Mouse (Mus musculus) lung, postnatal 0 days (tissue): Measurements from ENCODE around the gene Ippk. TPM values are rescaled to one million over a fixed set of nuclear protein-coding genes. Genes with fewer than 3 reads are reported as not detected.

Experiments used
- ATAC-seq: fragments of 200-750 bp; cut with Nextera tagmentation; 2 replicates; pipeline ENCODE4 v1.8.0; 2017; ENCODE audit warnings: moderate library complexity
- DNase-seq: peaks from one replicate; pipeline ENCODE4 v3.0.0-alpha.2; 2016; ENCODE audit warnings: low spot score
- H3K27ac ChIP-seq: fragments of 300-500 bp; sonication (generic); 2 replicates; pipeline ENCODE4 v1.5.1; 2014; ENCODE audit warnings: antibody characterized with exemption, mild to moderate bottlenecking, low read length, mixed read lengths
- H3K27me3 ChIP-seq: fragments of 300-500 bp; sonication (generic); replicated peaks from 2 replicates; pipeline ENCODE4 v1.6.1; 2014; ENCODE audit warnings: low read length, mixed read lengths; ENCODE audit not compliant: insufficient read depth
- H3K36me3 ChIP-seq: fragments of 300-500 bp; sonication (generic); 2 replicates; pipeline ENCODE4 v1.6.1; 2014; ENCODE audit warnings: low read length, mixed read lengths; ENCODE audit not compliant: insufficient read depth
- H3K4me1 ChIP-seq: fragments of 300-500 bp; sonication (generic); 2 replicates; pipeline ENCODE4 v1.6.1; 2014; ENCODE audit warnings: antibody characterized with exemption, low read depth, low read length, mixed read lengths; ENCODE audit not compliant: insufficient read depth
- H3K4me2 ChIP-seq: fragments of 300-500 bp; sonication (generic); replicated peaks from 2 replicates; pipeline ENCODE4 v1.6.1; 2014; ENCODE audit warnings: low read depth, mild to moderate bottlenecking, low read length, moderate library complexity, mixed read lengths
- H3K4me3 ChIP-seq: fragments of 300-500 bp; sonication (generic); 2 replicates; pipeline ENCODE4 v1.5.1; 2014; ENCODE audit warnings: low read depth, low read length
- H3K9ac ChIP-seq: fragments of 300-500 bp; sonication (generic); replicated peaks from 2 replicates; pipeline ENCODE4 v1.6.1; 2014; ENCODE audit warnings: low read depth, mild to moderate bottlenecking
- H3K9me3 ChIP-seq: fragments of 300-500 bp; sonication (generic); 2 replicates; pipeline ENCODE4 v1.6.1; 2016; ENCODE audit warnings: low read length, mixed read lengths
- CTCF ChIP-seq: IDR thresholded peaks from 2 replicates; pipeline ENCODE4 v1.5.1; 2016; ENCODE audit warnings: antibody characterized with exemption, mild to moderate bottlenecking
- EP300 ChIP-seq: IDR thresholded peaks from 2 replicates; pipeline ENCODE4 v1.6.1; 2016; ENCODE audit warnings: antibody characterized with exemption, mild to moderate bottlenecking, control low read depth
- WGBS: fragments of 180-500 bp; shearing (Covaris S2); extraction: QIAGEN DNeasy Blood & Tissue Kit; methylation state at CpG from one replicate; pipeline ENCODE4 v1.1.7; 2014; 5-methylcytosine and 5-hydroxymethylcytosine counted together
- polyA plus RNA-seq: library from polyadenylated mRNA; unstranded; fragments of >200 nt; fragmentation: Nextera tagmentation; extraction: Ambion mirVana; gene quantifications from 2 replicates; pipeline ENCODE4 v1.2.1, GENCODE M21; 2015

Ippk gene
- polyA plus RNA-seq, 1 experiment from 2014 or later: 12.6 TPM

GRCm38 (mm10) chr13:49394886-49395447, 26.1 kb upstream of the Ippk start:
- Histone ChIP-seq H3K4me3 (no peak overlapping the region), H3K27ac (no peak overlapping the region), H3K4me2 (no peak overlapping the region), H3K36me3 (peaks cover 2% of the 10 kb centered on the region; the same call in 1 of the 2 replicates), H3K9ac (no peak overlapping the region), H3K4me1 (no peaks in the 10 kb centered on the region; the same call in 1 of the 2 replicates), H3K27me3 (no peaks in the 10 kb centered on the region), H3K9me3 (no peaks in the 10 kb centered on the region; the same call in 1 of the 2 replicates)
- 92% methylated on average over 3 of the region's 3 CpGs for WGBS
- TF ChIP-seq EP300 (no peak), CTCF (no peak)
- no peak for ATAC-seq
- DNase-seq: no peak

- no peaks in the 10 kb centered on the region; the same call in 1 of the 2 replicates for H3K4me1 ChIP-seq
- H3K4me3 ChIP-seq: no peak overlapping the region
- no peak overlapping the region for H3K9ac ChIP-seq
- H3K4me2 ChIP-seq: no peak overlapping the region
- ATAC-seq (no peak), DNase-seq (no peak)
- TF ChIP-seq EP300 (no peak), CTCF (no peak)
- H3K27ac ChIP-seq: no peak overlapping the region
- H3K27me3 ChIP-seq: no peaks in the 10 kb centered on the region
- WGBS: 58% methylated on average over 1 of the region's 1 CpGs
- H3K9me3 ChIP-seq: no peaks in the 10 kb centered on the region
- H3K36me3 ChIP-seq: no peaks in the 10 kb centered on the region
Measured at GRCm38 (mm10) chr13:49396798-49397197, 24.3 kb upstream of the Ippk start.

GRCm38 (mm10) chr13:49398191-49398590, 22.9 kb upstream of the Ippk start:
- Histone ChIP-seq H3K27me3 (no peaks in the 10 kb centered on the region), H3K4me2 (no peak overlapping the region), H3K4me3 (no peak overlapping the region), H3K9me3 (no peaks in the 10 kb centered on the region), H3K36me3 (no peaks in the 10 kb centered on the region), H3K9ac (no peak overlapping the region), H3K4me1 (no peaks in the 10 kb centered on the region; the same call in 1 of the 2 replicates), H3K27ac (no peak overlapping the region)
- ATAC-seq (no peak), DNase-seq (no peak)
- TF ChIP-seq EP300 (no peak), CTCF (no peak)
- 79% methylated on average over 8 of the region's 8 CpGs for WGBS

- ATAC-seq: peak; percentile 58
- WGBS: 37% methylated on average over 6 of the region's 6 CpGs
- no peaks in the 10 kb centered on the region for H3K36me3 ChIP-seq
- no peaks in the 10 kb centered on the region for H3K4me1 ChIP-seq
- H3K4me3 ChIP-seq: no peak overlapping the region
- no peaks in the 10 kb centered on the region for H3K9me3 ChIP-seq
- no peak overlapping the region for H3K4me2 ChIP-seq
- H3K9ac ChIP-seq: no peak overlapping the region
- no peaks in the 10 kb centered on the region for H3K27me3 ChIP-seq
- peak; percentile 72 for TF ChIP-seq CTCF
- TF ChIP-seq EP300: no peak
- H3K27ac ChIP-seq: no peak overlapping the region
- DNase-seq: peak; percentile 77
Measured at GRCm38 (mm10) chr13:49400139-49400538, 20.9 kb upstream of the Ippk start.

GRCm38 (mm10) chr13:49402628-49403027, 18.4 kb upstream of the Ippk start:
- ATAC-seq (peak; percentile 74), DNase-seq (peak; percentile 67)
- Histone ChIP-seq H3K27ac (no peak overlapping the region), H3K4me1 (no peaks in the 10 kb centered on the region), H3K9me3 (no peaks in the 10 kb centered on the region), H3K4me3 (no peak overlapping the region), H3K9ac (no peak overlapping the region), H3K27me3 (no peaks in the 10 kb centered on the region), H3K4me2 (no peak overlapping the region), H3K36me3 (no peaks in the 10 kb centered on the region)
- TF ChIP-seq CTCF (no peak), EP300 (peak; percentile 49; the same call in 1 of the 2 replicates)
- 42% methylated on average over 2 of the region's 2 CpGs for WGBS

GRCm38 (mm10) chr13:49407795-49408194, 13.3 kb upstream of the Ippk start:
- Histone ChIP-seq H3K4me1 (no peaks in the 10 kb centered on the region), H3K9ac (no peak overlapping the region), H3K4me3 (no peak overlapping the region), H3K9me3 (no peaks in the 10 kb centered on the region), H3K36me3 (no peaks in the 10 kb centered on the region), H3K4me2 (no peak overlapping the region), H3K27me3 (no peaks in the 10 kb centered on the region), H3K27ac (no peak overlapping the region)
- DNase-seq (no peak), ATAC-seq (no peak)
- TF ChIP-seq EP300 (no peak), CTCF (no peak)

- Histone ChIP-seq H3K27ac (no peak overlapping the region), H3K9me3 (no peaks in the 10 kb centered on the region), H3K36me3 (no peaks in the 10 kb centered on the region), H3K4me3 (peak overlapping the region; percentile 79), H3K27me3 (no peaks in the 10 kb centered on the region), H3K9ac (peak overlapping the region; percentile 73), H3K4me1 (peaks cover 6% of the 10 kb centered on the region; the same call in 1 of the 2 replicates), H3K4me2 (peak overlapping the region; percentile 92)
- TF ChIP-seq CTCF (no peak), EP300 (no peak)
- ATAC-seq: no peak
- peak; percentile 36 for DNase-seq
- WGBS: under 1% methylated on average over 15 of the region's 15 CpGs
Measured at GRCm38 (mm10) chr13:49421606-49421917, 513 bp downstream of the Ippk start.
